Mouse (Mus musculus): ENCODE data around the gene Btbd2.

- peak; percentile 84 for TF ChIP-seq CTCF (IDR thresholded peaks at IDR 0.05; ENCODE audit: control insufficient read depth, insufficient read depth, low read length)
- TF ChIP-seq POLR2A (IDR thresholded peaks at IDR 0.05; ENCODE audit: borderline replicate concordance, control insufficient read depth, low read depth, low read length): no peak
These were observed 45.8 kb downstream of the Btbd2 start for GRCm38 (mm10) chr10:80611024-80611423.

Data from bone marrow, adult 2 months (tissue).